Comparison of ENCODE assay signal across 8 mouse cellular contexts in the genomic region with DNA sequence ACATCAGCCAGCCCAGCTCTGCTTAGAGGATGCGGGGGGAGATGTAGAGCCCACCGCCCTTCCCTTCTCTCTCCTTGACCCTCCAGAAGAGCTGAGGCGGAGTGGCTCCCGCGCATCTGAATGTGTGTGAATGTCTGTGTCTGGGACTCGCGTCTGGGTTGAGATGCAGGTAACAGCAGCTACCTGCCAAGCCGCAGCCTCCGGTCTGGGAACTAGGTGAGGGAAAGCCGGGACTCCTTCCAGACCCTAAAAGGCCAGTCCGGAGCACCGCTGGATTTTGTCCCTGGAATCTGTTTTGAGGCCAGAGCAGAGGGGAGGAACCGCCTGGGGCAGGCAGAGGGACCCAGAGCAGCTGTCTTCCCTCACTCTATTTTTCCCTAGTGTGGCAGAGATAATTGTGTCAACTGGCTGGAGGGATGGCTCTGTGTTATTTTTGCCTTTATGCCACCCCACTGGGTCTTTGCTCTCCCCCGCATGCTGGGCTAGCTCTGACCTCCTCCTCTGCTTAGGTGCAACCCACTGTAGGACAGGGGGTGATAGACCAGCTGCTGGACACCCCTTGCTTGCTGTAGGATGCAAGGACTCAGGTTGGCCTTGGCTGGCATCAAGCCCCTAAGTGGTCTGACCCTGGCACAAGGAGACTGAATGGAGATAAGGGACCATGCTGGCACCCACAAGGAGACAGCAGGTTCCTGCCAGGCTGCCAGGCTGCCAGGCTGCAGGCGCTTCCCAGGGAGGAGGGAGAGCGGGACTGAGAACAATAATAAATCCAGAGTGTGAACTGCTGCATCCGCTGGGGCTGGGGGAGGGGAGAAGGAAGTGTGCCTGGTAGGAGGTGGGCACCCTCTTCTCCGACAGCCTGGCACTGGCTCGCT. TPM values are rescaled to one million over a fixed set of nuclear protein-coding genes. Genes with fewer than 3 reads are reported as not detected.
DNase-seq lines count a peak whose midpoint lies in the region; ATAC-seq and TF ChIP-seq lines count a peak whose summit lies in the region.

No protein-coding gene starts in this region.

- no peak; the same call in 1 of the 2 replicates for ATAC-seq in embryonic facial prominence, embryonic 11.5 days (replicated peaks; ENCODE audit: insufficient number of reproducible peaks, low FRiP score, low TSS enrichment, low read depth)
- 0 out of 2 replicates have a peak, but pooled peaks have one; percentile 18 for ATAC-seq in heart, embryonic 14.5 days (ENCODE audit: insufficient number of reproducible peaks, insufficient read depth, low FRiP score, low read depth)

- H3K4me3 ChIP-seq in embryonic facial prominence, embryonic 11.5 days (ENCODE audit: low read depth, low read length) = peak overlapping the region; percentile 44
- H3K4me3 ChIP-seq in heart, embryonic 14.5 days (ENCODE audit: control insufficient read depth in 1 of 2, insufficient read depth in 1 of 2, low read depth in 1 of 2, low read length in 2 of 2) = peak overlapping the region; percentile 42 to 51
- peak overlapping the region; percentile 31 for H3K4me3 ChIP-seq in testis, adult 2 months (ENCODE audit: control insufficient read depth, low read depth, low read length)

- H3K4me1 ChIP-seq in embryonic facial prominence, embryonic 11.5 days (ENCODE audit: control insufficient read depth, insufficient read depth, low read length) = peaks cover 5% of the 10 kb centered on the region
- H3K4me1 ChIP-seq in heart, embryonic 14.5 days (ENCODE audit: control insufficient read depth in 2 of 2, insufficient read depth in 2 of 2, low read length in 2 of 2) = peaks cover 11 to 13% of the 10 kb centered on the region in 2 experiments; a peak in 3 of 4 replicates
- H3K4me1 ChIP-seq in testis, adult 2 months (ENCODE audit: control insufficient read depth, insufficient read depth, low read length) = peaks cover 7% of the 10 kb centered on the region; the same call in 1 of the 2 replicates

- H3K27ac ChIP-seq in embryonic facial prominence, embryonic 11.5 days (replicated peaks; ENCODE audit: low read depth, low read length) = no peak overlapping the region
- peak overlapping the region in 1 of 2 experiments; percentile 44; a peak in 2 of 4 replicates for H3K27ac ChIP-seq in heart, embryonic 14.5 days (replicated peaks in 1 of 2; ENCODE audit: control insufficient read depth in 1 of 2, insufficient read depth in 1 of 2, low read depth in 2 of 2, low read length in 2 of 2)
- peak overlapping the region; percentile 75 for H3K27ac ChIP-seq in testis, adult 2 months (ENCODE audit: control insufficient read depth, insufficient read depth, low read depth, low read length)

- WGBS in embryonic facial prominence, embryonic 11.5 days = 8% methylated on average over 17 of the region's 19 CpGs
- WGBS in heart, embryonic 14.5 days = 13% methylated on average over 19 of the region's 19 CpGs

- no peaks in the 10 kb centered on the region; the same call in 1 of the 2 replicates for H3K27me3 ChIP-seq in embryonic facial prominence, embryonic 11.5 days (ENCODE audit: control insufficient read depth, insufficient read depth, low read length)
- H3K27me3 ChIP-seq in heart, embryonic 14.5 days (ENCODE audit: control insufficient read depth, insufficient read depth, low read length) = no peaks in the 10 kb centered on the region; the same call in 1 of the 2 replicates
- no peaks in the 10 kb centered on the region for H3K27me3 ChIP-seq in testis, adult 2 months (ENCODE audit: control insufficient read depth, insufficient read depth, low read length)

- peak overlapping the region; percentile 65 for H3K9ac ChIP-seq in embryonic facial prominence, embryonic 11.5 days (replicated peaks; ENCODE audit: low read length)
- H3K9ac ChIP-seq in heart, embryonic 14.5 days (ENCODE audit: low read length) = peak overlapping the region; percentile 65

- no peak for TF ChIP-seq POLR2A in testis, adult 2 months (IDR thresholded peaks at IDR 0.05; ENCODE audit: control insufficient read depth, low read depth, low read length)

- H3K9me3 ChIP-seq in embryonic facial prominence, embryonic 11.5 days (replicated peaks; ENCODE audit: control insufficient read depth, low read length) = no peaks in the 10 kb centered on the region
- no peaks in the 10 kb centered on the region for H3K9me3 ChIP-seq in heart, embryonic 14.5 days (ENCODE audit: control insufficient read depth, low read length)

- peak; percentile 69 for DNase-seq in retina, postnatal 1 day
- no peak for DNase-seq in retina, embryonic 14.5 days (ENCODE audit: low spot score)
- no peak for DNase-seq in embryonic facial prominence, embryonic 11.5 days (ENCODE audit: low spot score)
- DNase-seq in layer of hippocampus, postnatal 10 days (ENCODE audit: low spot score in 2 of 2) = peak; percentile 68 to 79
- DNase-seq in lung, postnatal 14 days = peak; percentile 34
- DNase-seq in gastrocnemius, postnatal 10 days = no peak

- TF ChIP-seq CTCF in testis, adult 2 months (IDR thresholded peaks at IDR 0.05; ENCODE audit: control insufficient read depth, insufficient read depth, insufficient replicate concordance, low read depth, low read length) = no peak

- no peaks in the 10 kb centered on the region for H3K36me3 ChIP-seq in embryonic facial prominence, embryonic 11.5 days (replicated peaks; ENCODE audit: control insufficient read depth, insufficient read depth, low read depth, low read length)
- no peaks in the 10 kb centered on the region for H3K36me3 ChIP-seq in heart, embryonic 14.5 days (ENCODE audit: control insufficient read depth, insufficient read depth, low read length)
- H3K36me3 ChIP-seq in testis, adult 2 months (ENCODE audit: control insufficient read depth, insufficient read depth, low read length) = no peaks in the 10 kb centered on the region

- peak overlapping the region; percentile 86 for H3K4me2 ChIP-seq in embryonic facial prominence, embryonic 11.5 days (ENCODE audit: low read depth, low read length)
- peak overlapping the region; percentile 70 for H3K4me2 ChIP-seq in heart, embryonic 14.5 days (ENCODE audit: low read length)

RNA-seq across cellular contexts. Expression of a gene that starts 0.8 kb away (rescaled TPM):
- polyA plus RNA-seq in embryonic facial prominence, embryonic 11.5 days (2014; fragmentation: Nextera tagmentation; extraction: Ambion mirVana) = 5.5 and 8.4 TPM in 2 replicates
- polyA plus RNA-seq in heart, embryonic 14.5 days (2014; fragmentation: Nextera tagmentation; extraction: Ambion mirVana) = 5.5 and 6.7 TPM in 2 replicates
- 100 to 1,000 TPM; 170 to 185 TPM for total RNA-seq in layer of hippocampus, postnatal 10 days (2021)
- polyA plus RNA-seq in testis, adult 2 months (2012; rRNA removed) = 8.1 and 9.2 TPM in 2 replicates
- 1 to 10 TPM; 5.7 to 6.0 TPM for total RNA-seq in gastrocnemius, postnatal 10 days (2021)

RNA-seq across cellular contexts. Expression of a gene that starts 11.3 kb away (rescaled TPM):
- polyA plus RNA-seq in embryonic facial prominence, embryonic 11.5 days (2014; fragmentation: Nextera tagmentation; extraction: Ambion mirVana) = 60.3 and 63.5 TPM in 2 replicates
- polyA plus RNA-seq in heart, embryonic 14.5 days (2014; fragmentation: Nextera tagmentation; extraction: Ambion mirVana) = 154 and 156 TPM in 2 replicates
- total RNA-seq in layer of hippocampus, postnatal 10 days (2021) = 10 to 100 TPM; 50.9 to 52.8 TPM
- polyA plus RNA-seq in testis, adult 2 months (2012; rRNA removed) = 11.9 and 12.9 TPM in 2 replicates
- total RNA-seq in gastrocnemius, postnatal 10 days (2021) = 10 to 100 TPM in 1 of 2 experiments, 1 to 10 TPM in 1; 8.2 to 12.1 TPM

RNA-seq across cellular contexts. Expression of a gene that starts 23.4 kb away (rescaled TPM):
- 19.9 and 21.3 TPM in 2 replicates for polyA plus RNA-seq in embryonic facial prominence, embryonic 11.5 days (2014; fragmentation: Nextera tagmentation; extraction: Ambion mirVana)
- 18.3 and 19.7 TPM in 2 replicates for polyA plus RNA-seq in heart, embryonic 14.5 days (2014; fragmentation: Nextera tagmentation; extraction: Ambion mirVana)
- total RNA-seq in layer of hippocampus, postnatal 10 days (2021) = 100 to 1,000 TPM; 176 to 189 TPM
- polyA plus RNA-seq in testis, adult 2 months (2012; rRNA removed) = 12.1 and 13.8 TPM in 2 replicates
- total RNA-seq in gastrocnemius, postnatal 10 days (2021) = 10 to 100 TPM; 12.0 to 15.3 TPM

RNA-seq across cellular contexts. Expression of a gene that starts 43.0 kb away (rescaled TPM):
- not detected in 2 replicates for polyA plus RNA-seq in embryonic facial prominence, embryonic 11.5 days (2014; fragmentation: Nextera tagmentation; extraction: Ambion mirVana)
- polyA plus RNA-seq in heart, embryonic 14.5 days (2014; fragmentation: Nextera tagmentation; extraction: Ambion mirVana) = not detected in 2 replicates
- not detected for total RNA-seq in layer of hippocampus, postnatal 10 days (2021)
- polyA plus RNA-seq in testis, adult 2 months (2012; rRNA removed) = 153 and 159 TPM in 2 replicates
- total RNA-seq in gastrocnemius, postnatal 10 days (2021) = not detected

RNA-seq across cellular contexts. Expression of a gene that starts 50.3 kb away (rescaled TPM):
- 91.5 and 94.4 TPM in 2 replicates for polyA plus RNA-seq in embryonic facial prominence, embryonic 11.5 days (2014; fragmentation: Nextera tagmentation; extraction: Ambion mirVana)
- 57.7 and 64.1 TPM in 2 replicates for polyA plus RNA-seq in heart, embryonic 14.5 days (2014; fragmentation: Nextera tagmentation; extraction: Ambion mirVana)
- 10 to 100 TPM; 25.5 to 36.2 TPM for total RNA-seq in layer of hippocampus, postnatal 10 days (2021)
- polyA plus RNA-seq in testis, adult 2 months (2012; rRNA removed) = 16.7 and 20.4 TPM in 2 replicates
- total RNA-seq in gastrocnemius, postnatal 10 days (2021) = 10 to 100 TPM; 25.5 to 26.0 TPM

Comparison
In these comparisons a context has a peak if more than half of its experiments do, and no peak if none do; other contexts are left out.
1. DNase-seq: peak in retina, postnatal 1 day (single experiment), layer of hippocampus, postnatal 10 days (2 of 2) and lung, postnatal 14 days (single experiment); none in retina, embryonic 14.5 days (single experiment), embryonic facial prominence, embryonic 11.5 days (single experiment) and gastrocnemius, postnatal 10 days (single experiment).
2. Peak in every context shown above with its lines, with median percentiles within 50 percentile points of each other: H3K4me3 ChIP-seq.